Mouse (Mus musculus): ENCODE data around the gene Kank3. TPM values are rescaled to one million over a fixed set of nuclear protein-coding genes. Genes with fewer than 3 reads are reported as not detected.

Kank3 gene
- polyA plus RNA-seq, 1 experiment, result 52.7 TPM

DNA sequence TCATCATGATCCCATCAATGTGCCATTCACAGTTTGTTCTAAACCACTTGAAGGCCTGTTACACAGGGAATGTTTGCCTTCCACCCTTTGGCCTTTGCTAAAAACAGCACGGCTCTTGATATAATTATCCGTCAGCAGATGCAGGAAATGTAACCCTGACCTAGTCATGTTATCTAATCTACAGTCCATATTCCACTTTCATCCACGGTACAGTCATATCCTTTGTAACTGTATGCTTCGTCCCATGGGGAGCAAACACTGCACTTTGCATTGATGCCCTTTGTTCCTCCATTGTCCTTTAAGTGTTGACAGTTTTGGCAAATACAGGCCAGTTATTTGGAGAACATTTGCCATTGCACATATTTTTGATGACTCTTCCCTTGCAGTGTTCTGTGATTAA is 21.6 kb upstream of the Kank3 start:
- no peaks in the 10 kb centered on the region for H3K4me1 ChIP-seq (ENCODE audit: control insufficient read depth, insufficient read depth, low read length)
- H3K4me3 ChIP-seq (replicated peaks; ENCODE audit: control insufficient read depth, low read depth, low read length), result no peak overlapping the region
- no peak overlapping the region for H3K27ac ChIP-seq (ENCODE audit: control insufficient read depth, insufficient read depth, low read depth, low read length, poor library complexity)
- TF ChIP-seq POLR2A (IDR thresholded peaks at IDR 0.05; ENCODE audit: borderline replicate concordance, control insufficient read depth, low read depth, low read length), result no peak
- TF ChIP-seq CTCF (IDR thresholded peaks at IDR 0.05; ENCODE audit: control insufficient read depth, insufficient read depth, low read length), result no peak
- 62% methylated on average over 4 of the region's 4 CpGs for WGBS

DNA sequence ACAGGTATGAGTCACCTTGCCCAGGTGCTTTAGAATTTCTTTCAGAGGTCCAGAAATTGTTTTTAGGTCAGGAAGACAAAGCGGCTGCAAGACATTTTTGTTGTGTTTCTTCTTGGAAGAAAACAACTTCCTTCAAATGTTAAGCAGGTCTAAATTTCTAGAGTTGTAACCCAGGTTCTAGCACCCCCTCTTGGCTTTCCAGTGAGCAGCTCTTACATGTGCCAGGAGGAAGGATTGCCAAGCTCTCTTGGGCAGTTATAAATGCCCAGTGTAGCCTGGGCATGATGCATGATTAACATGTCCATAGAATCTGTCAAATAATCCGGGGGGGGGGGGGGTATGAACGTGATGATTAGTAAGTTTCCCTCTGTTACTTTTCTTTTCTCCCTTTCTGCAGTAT is 12.0 kb upstream of the Kank3 start:
- TF ChIP-seq CTCF (IDR thresholded peaks at IDR 0.05; ENCODE audit: control insufficient read depth, insufficient read depth, low read length) (no peak), POLR2A (IDR thresholded peaks at IDR 0.05; ENCODE audit: borderline replicate concordance, control insufficient read depth, low read depth, low read length) (no peak)
- WGBS, result 29% methylated on average over 3 of the region's 3 CpGs
- Histone ChIP-seq H3K4me3 (replicated peaks; ENCODE audit: control insufficient read depth, low read depth, low read length) (no peak overlapping the region), H3K4me1 (ENCODE audit: control insufficient read depth, insufficient read depth, low read length) (no peaks in the 10 kb centered on the region), H3K27ac (ENCODE audit: control insufficient read depth, insufficient read depth, low read depth, low read length, poor library complexity) (no peak overlapping the region)

GRCm38 (mm10) chr17:33799277-33799676 is 11.0 kb upstream of the Kank3 start:
- H3K4me1 ChIP-seq (ENCODE audit: control insufficient read depth, insufficient read depth, low read length), result no peaks in the 10 kb centered on the region
- no peak overlapping the region for H3K27ac ChIP-seq (ENCODE audit: control insufficient read depth, insufficient read depth, low read depth, low read length, poor library complexity)
- no peak overlapping the region for H3K4me3 ChIP-seq (replicated peaks; ENCODE audit: control insufficient read depth, low read depth, low read length)
- TF ChIP-seq CTCF (IDR thresholded peaks at IDR 0.05; ENCODE audit: control insufficient read depth, insufficient read depth, low read length) (no peak), POLR2A (IDR thresholded peaks at IDR 0.05; ENCODE audit: borderline replicate concordance, control insufficient read depth, low read depth, low read length) (no peak)
- WGBS, result 5% methylated on average over 1 of the region's 1 CpGs

- Histone ChIP-seq H3K27ac (ENCODE audit: control insufficient read depth, insufficient read depth, low read depth, low read length, poor library complexity) (no peak overlapping the region), H3K4me3 (replicated peaks; ENCODE audit: control insufficient read depth, low read depth, low read length) (no peak overlapping the region), H3K4me1 (ENCODE audit: control insufficient read depth, insufficient read depth, low read length) (no peaks in the 10 kb centered on the region)
- WGBS, result 0% methylated on average over 2 of the region's 2 CpGs
- TF ChIP-seq CTCF (IDR thresholded peaks at IDR 0.05; ENCODE audit: control insufficient read depth, insufficient read depth, low read length) (no peak), POLR2A (IDR thresholded peaks at IDR 0.05; ENCODE audit: borderline replicate concordance, control insufficient read depth, low read depth, low read length) (no peak)
Observed at GRCm38 (mm10) chr17:33802221-33802620, 8.1 kb upstream of the Kank3 start.

DNA sequence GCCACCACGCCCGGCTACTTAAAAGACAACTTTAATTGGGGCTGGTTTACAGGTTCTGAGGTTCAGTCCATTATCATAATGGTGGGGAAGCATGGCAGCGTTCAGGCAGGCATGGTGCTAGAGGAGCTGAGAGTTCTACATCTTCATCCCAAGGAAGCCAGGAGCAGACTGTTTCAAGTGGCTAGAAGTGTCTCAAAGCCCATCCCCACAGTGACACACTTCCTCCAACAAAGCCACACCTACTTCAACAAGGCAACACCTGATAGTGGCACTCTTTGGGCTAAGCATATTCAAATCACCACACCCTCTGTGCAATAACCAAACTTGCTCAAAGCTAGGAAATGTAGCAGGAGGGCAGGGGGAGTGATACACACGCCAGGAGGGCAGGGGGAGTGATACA is 6.1 kb upstream of the Kank3 start:
- no peak overlapping the region for H3K27ac ChIP-seq (ENCODE audit: control insufficient read depth, insufficient read depth, low read depth, low read length, poor library complexity)
- H3K4me3 ChIP-seq (replicated peaks; ENCODE audit: control insufficient read depth, low read depth, low read length), result no peak overlapping the region
- TF ChIP-seq CTCF (IDR thresholded peaks at IDR 0.05; ENCODE audit: control insufficient read depth, insufficient read depth, low read length) (no peak), POLR2A (IDR thresholded peaks at IDR 0.05; ENCODE audit: borderline replicate concordance, control insufficient read depth, low read depth, low read length) (no peak)
- 59% methylated on average over 4 of the region's 4 CpGs for WGBS
- no peaks in the 10 kb centered on the region for H3K4me1 ChIP-seq (ENCODE audit: control insufficient read depth, insufficient read depth, low read length)

- TF ChIP-seq POLR2A (IDR thresholded peaks at IDR 0.05; ENCODE audit: borderline replicate concordance, control insufficient read depth, low read depth, low read length), result no peak
- no peak for TF ChIP-seq CTCF (IDR thresholded peaks at IDR 0.05; ENCODE audit: control insufficient read depth, insufficient read depth, low read length)
- 66% methylated on average over 1 of the region's 1 CpGs for WGBS
- H3K27ac ChIP-seq (ENCODE audit: control insufficient read depth, insufficient read depth, low read depth, low read length, poor library complexity), result no peak overlapping the region
- no peak overlapping the region for H3K4me3 ChIP-seq (replicated peaks; ENCODE audit: control insufficient read depth, low read depth, low read length)
- H3K4me1 ChIP-seq (ENCODE audit: control insufficient read depth, insufficient read depth, low read length), result no peaks in the 10 kb centered on the region
Observed at GRCm38 (mm10) chr17:33804745-33805144, 5.6 kb upstream of the Kank3 start.

- Histone ChIP-seq H3K4me1 (ENCODE audit: control insufficient read depth, insufficient read depth, low read length) (no peaks in the 10 kb centered on the region; the same call in 1 of the 2 replicates), H3K4me3 (replicated peaks; ENCODE audit: control insufficient read depth, low read depth, low read length) (no peak overlapping the region), H3K27ac (ENCODE audit: control insufficient read depth, insufficient read depth, low read depth, low read length, poor library complexity) (no peak overlapping the region)
- WGBS, result 72% methylated on average over 8 of the region's 9 CpGs
- TF ChIP-seq POLR2A (IDR thresholded peaks at IDR 0.05; ENCODE audit: borderline replicate concordance, control insufficient read depth, low read depth, low read length), result no peak
- no peak for TF ChIP-seq CTCF (IDR thresholded peaks at IDR 0.05; ENCODE audit: control insufficient read depth, insufficient read depth, low read length)
Observed at GRCm38 (mm10) chr17:33807181-33807888, 3.0 kb upstream of the Kank3 start.

- no peak for TF ChIP-seq POLR2A (IDR thresholded peaks at IDR 0.05; ENCODE audit: borderline replicate concordance, control insufficient read depth, low read depth, low read length)
- no peak for TF ChIP-seq CTCF (IDR thresholded peaks at IDR 0.05; ENCODE audit: control insufficient read depth, insufficient read depth, low read length)
- H3K27ac ChIP-seq (ENCODE audit: control insufficient read depth, insufficient read depth, low read depth, low read length, poor library complexity), result no peak overlapping the region
- H3K4me1 ChIP-seq (ENCODE audit: control insufficient read depth, insufficient read depth, low read length), result no peaks in the 10 kb centered on the region; the same call in 1 of the 2 replicates
- H3K4me3 ChIP-seq (replicated peaks; ENCODE audit: control insufficient read depth, low read depth, low read length), result no peak overlapping the region
- WGBS, result 4% methylated on average over 10 of the region's 10 CpGs
Observed at GRCm38 (mm10) chr17:33808192-33808591, 2.1 kb upstream of the Kank3 start.

GRCm38 (mm10) chr17:33811142-33811516 is 810 bp downstream of the Kank3 start:
- 30% methylated on average over 7 of the region's 7 CpGs for WGBS
- Histone ChIP-seq H3K4me1 (ENCODE audit: control insufficient read depth, insufficient read depth, low read length) (no peaks in the 10 kb centered on the region; the same call in 1 of the 2 replicates), H3K27ac (ENCODE audit: control insufficient read depth, insufficient read depth, low read depth, low read length, poor library complexity) (no peak overlapping the region), H3K4me3 (replicated peaks; ENCODE audit: control insufficient read depth, low read depth, low read length) (no peak overlapping the region)
- TF ChIP-seq CTCF (IDR thresholded peaks at IDR 0.05; ENCODE audit: control insufficient read depth, insufficient read depth, low read length), result no peak
- TF ChIP-seq POLR2A (IDR thresholded peaks at IDR 0.05; ENCODE audit: borderline replicate concordance, control insufficient read depth, low read depth, low read length), result no peak
